16 mouse cellular contexts compared by ENCODE assay signal in genomic region chr6:52261751-52262462, GRCm38 (mm10). TPM values are rescaled to one million over a fixed set of nuclear protein-coding genes. Genes with fewer than 3 reads are reported as not detected.
DNase-seq lines count a peak whose midpoint lies in the region; ATAC-seq and TF ChIP-seq lines count a peak whose summit lies in the region.
"Had no signal": no experiment of that assay in that cellular context is flagged by ENCODE, and none has a peak within 500 bp of the region (broad histone marks: within the 10 kb centered on the region; RNA-seq: fewer than 3 reads in every experiment).

No protein-coding gene starts in this region.

- ATAC-seq in heart, postnatal 0 days (ENCODE audit: insufficient read depth, low read depth), result no peak
- ATAC-seq in megakaryocyte, adult 5-6 weeks (ENCODE audit: poor library complexity, severe bottlenecking), result no peak
- ATAC-seq in limb, embryonic 14.5 days (ENCODE audit: low FRiP score, low read depth), result no peak

- H3K4me3 ChIP-seq in heart, postnatal 0 days (ENCODE audit: low read depth, low read length), result peak overlapping the region; percentile 10
- H3K4me3 ChIP-seq in megakaryocyte, embryonic 14.5 days (replicated peaks), result peak overlapping the region; percentile 55
- peak overlapping the region; percentile 76 for H3K4me3 ChIP-seq in limb, embryonic 14.5 days (replicated peaks; ENCODE audit: low read length)

- TF ChIP-seq CTCF in heart, postnatal 0 days (IDR thresholded peaks at IDR 0.05; ENCODE audit: low read depth), result no peak

- intact Hi-C loops in heart, postnatal 25 days (cut with DNase I), result loop anchor here (10.0 kb wide), 1 partner anchor 53 kb away; the partner anchor contains the start of gene Evx1

- H3K4me1 ChIP-seq in heart, postnatal 0 days (ENCODE audit: control insufficient read depth, insufficient read depth), result peaks cover 6% of the 10 kb centered on the region; the same call in 1 of the 2 replicates
- H3K4me1 ChIP-seq in megakaryocyte, embryonic 14.5 days, result peaks cover 49% of the 10 kb centered on the region
- 0 out of 2 replicates have a peak, but pooled peaks cover 5% of the 10 kb centered on the region for H3K4me1 ChIP-seq in limb, embryonic 14.5 days (ENCODE audit: control insufficient read depth, insufficient read depth, low read length)

- H3K9me3 ChIP-seq in heart, postnatal 0 days (replicated peaks; ENCODE audit: control insufficient read depth, low read length), result no peaks in the 10 kb centered on the region
- peaks cover 7% of the 10 kb centered on the region; the same call in 1 of the 2 replicates for H3K9me3 ChIP-seq in megakaryocyte, embryonic 14.5 days
- H3K9me3 ChIP-seq in limb, embryonic 14.5 days (ENCODE audit: control insufficient read depth, low read length), result no peaks in the 10 kb centered on the region
- H3K9me3 ChIP-seq: embryonic facial prominence, embryonic 15.5 days had no signal

- no peaks in the 10 kb centered on the region for H3K36me3 ChIP-seq in heart, postnatal 0 days (replicated peaks; ENCODE audit: control insufficient read depth, insufficient read depth, low read length)
- H3K36me3 ChIP-seq in megakaryocyte, embryonic 14.5 days (replicated peaks; ENCODE audit: low read length), result no peaks in the 10 kb centered on the region
- 0 out of 2 replicates have a peak, but pooled peaks cover 4% of the 10 kb centered on the region for H3K36me3 ChIP-seq in limb, embryonic 14.5 days (ENCODE audit: control insufficient read depth, insufficient read depth, low read length)
- H3K36me3 ChIP-seq: embryonic facial prominence, embryonic 15.5 days had no signal

- TF ChIP-seq POLR2A in limb, embryonic 14.5 days (IDR thresholded peaks at IDR 0.05; ENCODE audit: borderline replicate concordance, extremely low read depth, insufficient read depth, insufficient read length), result no peak

- TF ChIP-seq EP300 in heart, postnatal 0 days (IDR thresholded peaks at IDR 0.05; ENCODE audit: low read depth), result no peak

- no peak for DNase-seq in heart, postnatal 0 days (ENCODE audit: low spot score)
- DNase-seq in heart, postnatal 25 days (ENCODE audit: low spot score), result no peak
- peak; percentile 42 for DNase-seq in embryo, embryonic 11 days
- DNase-seq in limb, embryonic 14.5 days (ENCODE audit: low spot score), result peak; percentile 12
- no peak for DNase-seq in adrenal gland, adult 8-10 months
- DNase-seq in natural killer cell, adult 2 months (ENCODE audit: low spot score in 2 of 2), result no peak
- DNase-seq: cerebellum, adult 9-11 months; left cerebral cortex, postnatal 4 days; lung, postnatal 10 days; spleen, adult 18-20 months had no signal

- no peak overlapping the region for H3K9ac ChIP-seq in heart, postnatal 0 days (replicated peaks; ENCODE audit: low read depth, low read length)
- H3K9ac ChIP-seq in limb, embryonic 14.5 days (ENCODE audit: low read depth, low read length, severe bottlenecking), result peak overlapping the region; percentile 99
- H3K9ac ChIP-seq: embryonic facial prominence, embryonic 15.5 days had no signal

- WGBS in heart, postnatal 0 days, result 2% methylated on average over 9 of the region's 9 CpGs
- 7% methylated on average over 9 of the region's 9 CpGs for WGBS in limb, embryonic 14.5 days

- no peak overlapping the region for H3K27ac ChIP-seq in heart, postnatal 0 days (ENCODE audit: low read depth)
- peak overlapping the region; percentile 95 for H3K27ac ChIP-seq in limb, embryonic 14.5 days (replicated peaks; ENCODE audit: low read depth, low read length)
- H3K27ac ChIP-seq: embryonic facial prominence, embryonic 15.5 days had no signal

- no peak overlapping the region for H3K4me2 ChIP-seq in heart, postnatal 0 days (ENCODE audit: low read depth, low read length)
- H3K4me2 ChIP-seq in limb, embryonic 14.5 days (replicated peaks; ENCODE audit: low read depth, low read length, severe bottlenecking), result peak overlapping the region; percentile 96

- peaks cover 97% of the 10 kb centered on the region for H3K27me3 ChIP-seq in heart, postnatal 0 days (ENCODE audit: control insufficient read depth, insufficient read depth, low read length)
- H3K27me3 ChIP-seq in megakaryocyte, embryonic 14.5 days (replicated peaks), result peaks cover 96% of the 10 kb centered on the region
- H3K27me3 ChIP-seq in limb, embryonic 14.5 days (ENCODE audit: control insufficient read depth, insufficient read depth, low read length), result 0 out of 2 replicates have a peak, but pooled peaks cover 12% of the 10 kb centered on the region

RNA-seq across cellular contexts. Expression of gene Hoxa13, which starts 1.2 kb away (rescaled TPM):
- not detected in 2 replicates for total RNA-seq in heart, postnatal 0 days (2014; rRNA removed; ENCODE audit: low replicate concordance)
- not detected in 2 replicates for polyA plus RNA-seq in heart, postnatal 0 days (2015; fragmentation: Nextera tagmentation; extraction: Ambion mirVana)
- total RNA-seq in heart, postnatal 25 days (2021), result not detected
- not detected in 2 replicates for polyA plus RNA-seq in megakaryocyte, embryonic 14.5 days (2012; ENCODE audit: insufficient read depth, low replicate concordance)
- total RNA-seq in megakaryocyte, adult 5-6 weeks (2015), result not detected in 2 replicates
- not detected in 2 replicates for total RNA-seq in megakaryocyte, adult 5-6 weeks (2017)
- 26.0 and 37.6 TPM in 2 replicates for polyA plus RNA-seq in limb, embryonic 14.5 days (2012; rRNA removed)
- polyA plus RNA-seq in limb, embryonic 14.5 days (2014; fragmentation: Nextera tagmentation; extraction: Ambion mirVana), result 16.0 and 24.1 TPM in 2 replicates
- total RNA-seq in adrenal gland, adult 8-10 months (2022), result not detected
- total RNA-seq: granulocyte monocyte progenitor cell, adult 5-6 weeks; heart, postnatal 36 days; layer of hippocampus, postnatal 10 days; left cerebral cortex, postnatal 4 days had no signal

RNA-seq across cellular contexts. Expression of gene Hoxa11, which starts 16.3 kb away (rescaled TPM):
- 0.11 TPM in 1 of 2 replicates, not detected in the other for total RNA-seq in heart, postnatal 0 days (2014; rRNA removed; ENCODE audit: low replicate concordance)
- not detected in 2 replicates for polyA plus RNA-seq in heart, postnatal 0 days (2015; fragmentation: Nextera tagmentation; extraction: Ambion mirVana)
- total RNA-seq in heart, postnatal 25 days (2021), result not detected
- polyA plus RNA-seq in megakaryocyte, embryonic 14.5 days (2012; ENCODE audit: insufficient read depth, low replicate concordance), result not detected in 2 replicates
- not detected in 2 replicates for total RNA-seq in megakaryocyte, adult 5-6 weeks (2015)
- total RNA-seq in megakaryocyte, adult 5-6 weeks (2017), result not detected in 2 replicates
- 32.6 and 41.2 TPM in 2 replicates for polyA plus RNA-seq in limb, embryonic 14.5 days (2012; rRNA removed)
- polyA plus RNA-seq in limb, embryonic 14.5 days (2014; fragmentation: Nextera tagmentation; extraction: Ambion mirVana), result 31.1 and 39.0 TPM in 2 replicates
- not detected for total RNA-seq in adrenal gland, adult 8-10 months (2022)
- total RNA-seq: granulocyte monocyte progenitor cell, adult 5-6 weeks; heart, postnatal 36 days; layer of hippocampus, postnatal 10 days; left cerebral cortex, postnatal 4 days had no signal
- polyA plus RNA-seq: embryonic facial prominence, embryonic 15.5 days had no signal

RNA-seq across cellular contexts. Expression of gene Hoxa10, which starts 21.3 kb away (rescaled TPM):
- 5.0 TPM in 1 of 2 replicates, not detected in the other for total RNA-seq in heart, postnatal 0 days (2014; rRNA removed; ENCODE audit: low replicate concordance)
- polyA plus RNA-seq in heart, postnatal 0 days (2015; fragmentation: Nextera tagmentation; extraction: Ambion mirVana), result not detected in 2 replicates
- not detected for total RNA-seq in heart, postnatal 25 days (2021)
- 0.10 TPM in 1 of 2 replicates, not detected in the other for polyA plus RNA-seq in megakaryocyte, embryonic 14.5 days (2012; ENCODE audit: insufficient read depth, low replicate concordance)
- total RNA-seq in megakaryocyte, adult 5-6 weeks (2015), result 0.07 TPM in 1 of 2 replicates, not detected in the other
- 0.11 TPM in 1 of 2 replicates, not detected in the other for total RNA-seq in megakaryocyte, adult 5-6 weeks (2017)
- 111 and 136 TPM in 2 replicates for polyA plus RNA-seq in limb, embryonic 14.5 days (2012; rRNA removed)
- polyA plus RNA-seq in limb, embryonic 14.5 days (2014; fragmentation: Nextera tagmentation; extraction: Ambion mirVana), result 117 and 149 TPM in 2 replicates
- total RNA-seq in adrenal gland, adult 8-10 months (2022), result under 1 TPM in 2 of 4 experiments, not detected in 2; 0.15 to 0.16 TPM
- total RNA-seq: heart, postnatal 36 days; layer of hippocampus, postnatal 10 days; left cerebral cortex, postnatal 4 days had no signal
- polyA plus RNA-seq: embryonic facial prominence, embryonic 15.5 days had no signal

RNA-seq across cellular contexts. Expression of gene Hoxa9, which starts 31.0 kb away (rescaled TPM):
- 0.19 TPM in 1 of 2 replicates, not detected in the other for total RNA-seq in heart, postnatal 0 days (2014; rRNA removed; ENCODE audit: low replicate concordance)
- not detected in 2 replicates for polyA plus RNA-seq in heart, postnatal 0 days (2015; fragmentation: Nextera tagmentation; extraction: Ambion mirVana)
- not detected for total RNA-seq in heart, postnatal 25 days (2021)
- 3.8 TPM in 1 of 2 replicates, not detected in the other for polyA plus RNA-seq in megakaryocyte, embryonic 14.5 days (2012; ENCODE audit: insufficient read depth, low replicate concordance)
- 0.36 and 1.2 TPM in 2 replicates for total RNA-seq in megakaryocyte, adult 5-6 weeks (2015)
- 1.5 and 2.0 TPM in 2 replicates for total RNA-seq in megakaryocyte, adult 5-6 weeks (2017)
- polyA plus RNA-seq in limb, embryonic 14.5 days (2012; rRNA removed), result 107 and 134 TPM in 2 replicates
- polyA plus RNA-seq in limb, embryonic 14.5 days (2014; fragmentation: Nextera tagmentation; extraction: Ambion mirVana), result 39.0 and 45.2 TPM in 2 replicates
- total RNA-seq in adrenal gland, adult 8-10 months (2022), result under 1 TPM in 3 of 4 experiments, not detected in 1; 0.27 to 0.56 (median 0.55) TPM
- total RNA-seq: heart, postnatal 36 days; layer of hippocampus, postnatal 10 days; left cerebral cortex, postnatal 4 days had no signal

RNA-seq across cellular contexts. Expression of gene Hoxa7, which starts 40.3 kb away (rescaled TPM):
- total RNA-seq in heart, postnatal 0 days (2014; rRNA removed; ENCODE audit: low replicate concordance), result not detected in 2 replicates
- 0.07 and 0.38 TPM in 2 replicates for polyA plus RNA-seq in heart, postnatal 0 days (2015; fragmentation: Nextera tagmentation; extraction: Ambion mirVana)
- under 1 TPM; 0.31 to 0.44 TPM for total RNA-seq in heart, postnatal 25 days (2021)
- polyA plus RNA-seq in megakaryocyte, embryonic 14.5 days (2012; ENCODE audit: insufficient read depth, low replicate concordance), result 2.8 and 3.2 TPM in 2 replicates
- 1.2 and 1.8 TPM in 2 replicates for total RNA-seq in megakaryocyte, adult 5-6 weeks (2015)
- total RNA-seq in megakaryocyte, adult 5-6 weeks (2017), result 0.53 and 0.73 TPM in 2 replicates
- polyA plus RNA-seq in limb, embryonic 14.5 days (2012; rRNA removed), result 15.8 and 17.0 TPM in 2 replicates
- polyA plus RNA-seq in limb, embryonic 14.5 days (2014; fragmentation: Nextera tagmentation; extraction: Ambion mirVana), result 8.9 and 10.1 TPM in 2 replicates
- 10 to 100 TPM; 12.9 to 27.9 (median 19.1) TPM for total RNA-seq in adrenal gland, adult 8-10 months (2022)
- total RNA-seq: layer of hippocampus, postnatal 10 days; left cerebral cortex, postnatal 4 days had no signal
- polyA plus RNA-seq: embryonic facial prominence, embryonic 15.5 days had no signal

Comparison
In these comparisons a context has a peak if more than half of its experiments do, and no peak if none do; other contexts are left out.
1. DNase-seq: peak in embryo, embryonic 11 days (single experiment) and limb, embryonic 14.5 days (single experiment); none in heart, postnatal 0 days (single experiment), heart, postnatal 25 days (single experiment), adrenal gland, adult 8-10 months (single experiment) and natural killer cell, adult 2 months (0 of 2).
2. H3K4me3 ChIP-seq: peak in every context shown above with its lines; median percentile 76 in limb, embryonic 14.5 days; 55 in megakaryocyte, embryonic 14.5 days; 10 in heart, postnatal 0 days.